Mouse (Mus musculus): Measurements from ENCODE around the gene Zfyve28.
A peak's percentile ranks its signal among the peaks of the same experiment; 100 is the strongest.

Zfyve28 gene

DNA sequence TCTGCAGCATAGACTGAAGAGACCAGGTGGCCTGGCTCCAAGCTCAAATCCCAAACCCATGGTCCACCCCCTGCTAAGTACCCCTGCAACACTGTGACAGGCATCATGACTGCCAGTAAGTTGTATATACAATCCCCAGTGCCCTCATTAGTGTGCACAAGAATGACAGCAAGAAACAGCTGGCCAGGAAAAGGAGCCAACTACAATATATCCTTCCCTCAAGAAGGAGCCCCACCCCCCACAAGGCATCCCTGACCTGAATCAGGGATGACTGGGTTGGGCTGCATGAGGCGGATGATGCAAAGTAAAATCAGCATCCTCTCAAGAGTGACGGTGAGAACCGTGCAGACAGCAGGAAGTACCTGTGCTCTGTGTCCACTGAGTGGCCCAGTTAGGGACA lies 38.2 kb downstream of the Zfyve28 start:
- no peak for DNase-seq (ENCODE audit: low read depth, low spot score)

- DNase-seq (ENCODE audit: low read depth, low spot score): no peak
These were observed 39.1 kb downstream of the Zfyve28 start for GRCm38 (mm10) chr5:34249132-34249531.

DNA sequence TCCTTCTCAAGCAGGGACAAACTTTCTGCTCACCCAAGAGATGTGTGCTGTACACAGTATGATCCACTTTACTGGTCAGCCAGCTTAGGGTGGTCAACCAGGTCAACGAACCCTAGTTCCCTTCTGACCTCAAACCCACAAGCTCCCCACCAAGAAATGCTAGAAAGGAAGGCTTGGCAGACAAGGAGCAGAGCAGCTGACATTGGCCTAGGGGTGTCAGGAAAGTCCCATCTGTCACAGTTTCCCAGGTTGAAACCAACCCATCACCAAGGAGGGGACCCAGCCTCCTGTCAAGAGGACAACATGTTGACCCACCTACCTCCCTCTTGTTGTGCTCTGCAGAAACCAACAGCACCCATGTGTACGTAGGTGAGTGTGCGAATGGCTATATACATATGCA lies 41.8 kb downstream of the Zfyve28 start:
- DNase-seq (ENCODE audit: low read depth, low spot score): no peak

GRCm38 (mm10) chr5:34243062-34243461 lies 45.2 kb downstream of the Zfyve28 start:
- no peak for DNase-seq (ENCODE audit: low read depth, low spot score)

- DNase-seq (ENCODE audit: low read depth, low spot score): peak; percentile 30
These were observed 45.9 kb downstream of the Zfyve28 start for GRCm38 (mm10) chr5:34242224-34242963.

- no peak for DNase-seq (ENCODE audit: low read depth, low spot score)
These were observed 49.8 kb downstream of the Zfyve28 start for GRCm38 (mm10) chr5:34238444-34238843.

GRCm38 (mm10) chr5:34235898-34236420 lies 52.3 kb downstream of the Zfyve28 start:
- DNase-seq (ENCODE audit: low read depth, low spot score): no peak

DNA sequence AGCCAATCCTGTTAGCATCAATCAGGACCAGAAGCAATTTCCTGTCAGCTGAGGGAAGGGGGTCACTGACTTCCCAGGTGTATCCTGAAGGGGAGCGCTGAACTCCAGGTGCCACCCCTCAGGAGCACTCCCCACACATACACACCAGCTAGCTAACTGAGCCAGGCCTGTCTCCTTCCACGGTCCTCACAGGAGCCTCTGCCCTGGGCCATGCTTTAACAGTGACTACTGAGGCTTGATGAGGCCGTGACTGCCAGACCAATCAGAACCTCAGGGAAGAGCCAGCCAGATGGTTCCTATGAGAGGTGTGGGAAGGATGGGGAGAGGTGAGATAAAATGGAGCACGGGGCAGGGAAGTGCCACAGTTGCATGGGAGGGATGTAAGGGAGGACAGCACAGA lies 53.2 kb downstream of the Zfyve28 start:
- no peak for DNase-seq (ENCODE audit: low read depth, low spot score)

- no peak for DNase-seq (ENCODE audit: low read depth, low spot score)
These were observed 55.1 kb downstream of the Zfyve28 start for GRCm38 (mm10) chr5:34233221-34233515.

DNA sequence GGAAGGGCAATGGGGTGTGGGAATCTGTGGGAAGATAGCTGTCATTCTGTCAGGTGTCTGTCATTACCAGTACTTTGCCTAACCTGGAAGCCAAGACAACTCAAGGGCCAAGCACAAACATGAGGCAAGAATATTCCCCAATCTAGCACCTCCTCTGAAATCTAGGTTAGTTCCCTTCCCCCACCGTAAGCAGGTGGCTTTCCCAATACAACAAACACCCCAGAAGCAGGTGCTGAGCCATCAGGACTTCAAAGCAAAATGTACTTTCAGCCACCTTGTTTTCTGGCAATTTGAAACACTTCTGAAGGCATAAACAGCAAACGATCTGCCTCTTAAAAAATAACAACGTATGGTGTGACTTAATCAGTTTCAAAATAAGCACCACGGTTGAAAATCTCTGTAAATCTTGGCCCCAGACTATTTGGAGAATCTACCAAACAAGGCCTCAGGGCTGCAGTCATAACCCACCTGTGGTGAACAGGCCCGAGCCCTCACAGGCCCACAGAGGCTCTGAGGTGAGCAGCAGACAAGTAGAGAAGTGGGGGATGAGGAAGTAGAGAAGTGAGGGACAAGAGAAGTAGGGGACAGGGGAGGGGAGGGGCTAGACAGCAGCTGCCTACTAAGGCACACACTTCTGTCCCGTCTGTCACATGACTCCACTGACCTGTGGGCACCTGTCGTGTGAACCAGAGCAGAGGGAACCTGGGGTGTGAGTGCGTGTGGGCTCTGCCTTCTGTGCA lies 55.6 kb downstream of the Zfyve28 start:
- DNase-seq (ENCODE audit: low read depth, low spot score): no peak

DNA sequence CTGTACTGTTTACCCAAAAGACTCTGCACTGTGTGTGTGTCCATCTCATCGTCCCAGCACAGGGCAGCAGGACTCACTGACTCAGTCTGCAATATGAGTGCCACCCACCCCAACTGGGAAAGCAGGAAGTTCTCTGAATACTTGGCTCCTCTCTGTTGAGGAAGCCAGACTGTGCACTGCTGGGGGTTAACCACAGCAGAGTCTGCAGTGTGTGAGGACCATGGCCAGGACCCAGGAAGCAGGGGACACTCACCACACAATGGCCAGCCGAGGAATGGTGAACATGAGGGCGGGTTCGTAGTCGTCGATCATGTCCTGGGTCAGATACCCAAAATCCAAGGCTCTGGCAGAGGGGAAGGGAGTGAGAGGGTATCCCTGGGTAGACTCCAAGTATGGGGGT lies 56.3 kb downstream of the Zfyve28 start:
- DNase-seq (ENCODE audit: low read depth, low spot score): no peak

GRCm38 (mm10) chr5:34230599-34231485 lies 57.4 kb downstream of the Zfyve28 start:
- DNase-seq (ENCODE audit: low read depth, low spot score): no peak

GRCm38 (mm10) chr5:34229503-34229902 lies 58.7 kb downstream of the Zfyve28 start:
- no peak for DNase-seq (ENCODE audit: low read depth, low spot score)

DNA sequence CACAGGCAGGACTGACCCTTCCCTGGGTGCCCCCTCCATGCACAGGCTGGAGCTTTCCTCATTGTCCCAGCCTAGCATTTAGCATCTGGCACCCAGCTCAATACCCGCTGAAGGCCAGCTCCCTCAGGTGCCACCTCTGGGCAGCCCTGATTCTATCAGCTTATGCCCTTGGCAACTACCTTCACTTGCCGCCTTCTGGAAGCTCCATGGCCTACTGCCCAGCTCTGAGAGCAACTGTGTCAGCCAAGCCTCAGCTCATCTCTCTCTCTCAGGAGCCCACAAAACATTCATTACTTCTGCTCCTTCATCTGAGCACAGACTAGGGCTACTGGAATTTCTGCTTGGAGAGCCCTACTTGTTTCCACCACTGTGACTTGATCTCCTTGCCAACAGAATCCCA lies 62.7 kb downstream of the Zfyve28 start:
- no peak for DNase-seq (ENCODE audit: low read depth, low spot score)

DNA sequence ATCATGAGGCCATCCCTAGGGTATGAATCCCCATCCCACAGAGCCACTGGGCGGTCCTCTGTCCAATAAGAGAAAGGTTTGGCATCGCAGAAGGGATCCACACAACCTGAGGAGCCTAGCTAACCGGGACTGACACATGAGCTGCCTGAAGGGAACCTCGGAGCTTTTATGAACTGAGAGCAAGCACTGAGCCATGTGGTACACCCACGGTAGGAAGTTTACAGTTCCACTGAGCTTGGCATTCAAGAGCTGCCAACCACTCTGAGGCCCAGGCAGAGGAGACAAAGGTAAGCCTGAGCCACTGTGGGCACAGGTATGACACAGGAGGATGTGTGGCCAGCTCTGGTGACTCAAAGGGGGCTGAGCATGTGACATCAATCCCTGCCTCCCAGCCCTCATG lies 63.7 kb downstream of the Zfyve28 start:
- no peak for DNase-seq (ENCODE audit: low read depth, low spot score)

- no peak for DNase-seq (ENCODE audit: low read depth, low spot score)
These were observed 68.2 kb downstream of the Zfyve28 start for GRCm38 (mm10) chr5:34220001-34220400.

- no peak for DNase-seq (ENCODE audit: low read depth, low spot score)
These were observed 69.6 kb downstream of the Zfyve28 start for GRCm38 (mm10) chr5:34218672-34219071.

GRCm38 (mm10) chr5:34217756-34218155 lies 70.5 kb downstream of the Zfyve28 start:
- no peak for DNase-seq (ENCODE audit: low read depth, low spot score)

DNA sequence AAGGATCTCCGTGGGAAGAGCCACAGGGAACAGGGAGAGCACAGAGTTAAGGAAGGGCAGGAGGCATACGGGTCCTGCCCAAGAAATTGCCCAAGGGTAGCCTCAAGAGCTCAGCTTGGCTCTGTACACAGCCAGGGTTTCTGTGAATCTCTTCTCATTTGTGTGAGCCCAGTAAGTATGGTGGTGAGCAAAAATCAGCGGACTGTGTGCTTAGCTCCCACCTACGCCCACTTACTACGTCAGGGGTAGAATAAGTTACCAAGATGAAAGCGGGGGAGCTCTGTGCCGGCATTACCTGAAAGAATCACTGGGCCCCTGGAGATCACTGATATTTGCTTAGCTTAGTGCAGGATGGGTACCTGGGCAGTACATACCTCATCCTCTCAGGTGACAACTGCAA lies 72.2 kb downstream of the Zfyve28 start:
- no peak for DNase-seq (ENCODE audit: low read depth, low spot score)

GRCm38 (mm10) chr5:34213659-34214058 lies 74.6 kb downstream of the Zfyve28 start:
- no peak for DNase-seq (ENCODE audit: low read depth, low spot score)

DNA sequence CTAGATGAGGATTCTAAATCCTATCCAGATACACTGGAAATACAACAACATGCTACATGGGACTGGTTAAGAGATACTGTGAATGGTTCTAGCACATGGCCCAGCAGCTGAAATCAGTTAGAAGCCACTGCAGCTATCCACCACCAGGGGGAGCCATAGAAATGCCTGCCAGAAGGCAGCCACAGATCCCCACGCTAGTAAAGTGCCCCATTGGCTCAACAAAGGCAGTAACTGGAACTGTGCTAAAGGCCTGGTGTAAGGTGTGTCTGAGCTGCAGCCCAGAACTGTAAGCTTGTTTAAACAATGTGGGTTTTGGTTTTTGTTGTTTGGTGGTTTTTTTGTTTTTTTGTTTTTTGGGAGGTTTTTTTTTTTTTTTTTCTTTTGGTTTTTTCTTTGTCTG lies 78.0 kb downstream of the Zfyve28 start:
- peak; percentile 65 for DNase-seq (ENCODE audit: low read depth, low spot score)

DNA sequence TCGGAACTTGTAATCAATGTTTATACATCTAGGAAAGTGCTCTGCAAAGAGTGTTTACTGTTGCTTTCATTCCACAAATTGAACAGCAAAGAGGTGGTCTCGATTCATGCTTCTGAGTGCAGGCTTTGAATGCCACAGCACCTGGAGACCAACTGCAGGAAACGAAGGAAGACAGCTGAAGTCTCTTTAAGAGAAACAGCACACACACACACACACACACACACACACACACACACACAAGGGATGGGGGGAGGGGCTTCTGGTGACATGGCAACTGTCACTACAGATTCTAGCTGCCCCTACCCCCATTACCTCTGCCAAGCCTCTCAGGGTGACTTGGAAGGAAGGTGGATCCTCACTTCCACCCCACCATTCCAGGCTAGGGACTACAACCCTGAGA lies 80.7 kb downstream of the Zfyve28 start:
- no peak for DNase-seq (ENCODE audit: low read depth, low spot score)
